Mouse (Mus musculus): Measurements from ENCODE around the gene Gjc1.
A peak's percentile ranks its signal among the peaks of the same experiment; 100 is the strongest.

Gene Gjc1

DNA sequence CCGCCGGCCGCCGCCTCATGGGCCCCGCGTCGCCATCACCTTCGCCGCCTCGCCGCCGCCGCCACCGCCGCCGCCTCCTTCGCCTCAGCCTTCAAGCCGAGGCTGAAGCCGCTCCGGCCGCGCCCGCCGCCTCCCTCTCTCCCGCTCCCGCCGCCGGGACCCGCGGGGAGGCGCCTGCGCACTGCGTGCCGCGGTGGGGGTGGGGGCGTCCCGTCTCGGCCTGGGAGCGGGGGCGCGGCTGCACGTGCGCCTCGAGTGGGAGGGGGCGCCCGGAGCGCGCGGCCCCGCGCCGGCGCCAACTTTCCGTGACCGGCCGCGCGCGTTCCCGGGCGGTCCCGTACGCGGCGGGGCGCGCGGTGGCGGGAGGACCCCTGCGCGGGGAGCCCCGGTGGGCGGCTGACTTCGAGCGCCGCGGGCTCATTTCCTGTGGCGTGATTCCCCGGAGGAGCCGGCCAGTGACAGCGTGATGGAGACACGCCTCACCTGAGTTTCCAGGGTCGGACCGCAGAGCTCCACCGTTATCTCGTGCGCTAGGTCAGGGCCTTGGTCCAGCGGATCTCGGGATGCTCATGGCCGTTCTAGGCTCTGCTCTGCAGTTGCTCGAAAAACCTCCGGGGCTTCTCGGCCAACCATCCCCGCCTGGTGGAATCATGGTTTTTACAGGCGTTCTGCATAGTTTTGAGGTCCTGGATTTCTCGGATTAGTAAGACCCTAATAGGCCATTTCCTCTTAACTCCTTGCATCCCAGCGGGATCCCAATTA, at the start of gene Gjc1:
Gene Gjc1 (minus strand): TSS at position 680 of the 762 bp plus-strand sequence.
- DNase-seq (ENCODE audit: low spot score in 2 of 2) = peak; percentile 36 to 61

DNA sequence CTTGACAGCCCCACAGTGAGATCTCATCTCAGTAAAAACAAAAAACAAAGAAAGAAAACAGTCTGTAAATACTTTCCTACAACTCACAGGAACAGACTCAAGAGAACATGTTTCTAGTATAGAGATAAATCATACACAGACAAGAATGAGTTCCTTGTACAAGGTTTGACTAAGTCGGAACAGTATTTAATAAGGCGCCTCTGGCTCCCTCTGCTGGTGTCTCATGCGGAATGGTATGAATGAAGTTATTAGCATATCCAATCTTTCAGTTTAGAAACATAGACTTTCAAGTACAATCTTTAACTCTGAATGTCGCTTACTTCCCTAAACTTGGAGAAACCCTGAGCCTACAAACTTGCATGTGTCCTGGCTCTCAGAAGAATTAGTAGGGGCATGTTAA, 44.8 kb upstream of the Gjc1 start:
- peak; percentile 28 to 60 for DNase-seq (ENCODE audit: low spot score in 2 of 2)

DNA sequence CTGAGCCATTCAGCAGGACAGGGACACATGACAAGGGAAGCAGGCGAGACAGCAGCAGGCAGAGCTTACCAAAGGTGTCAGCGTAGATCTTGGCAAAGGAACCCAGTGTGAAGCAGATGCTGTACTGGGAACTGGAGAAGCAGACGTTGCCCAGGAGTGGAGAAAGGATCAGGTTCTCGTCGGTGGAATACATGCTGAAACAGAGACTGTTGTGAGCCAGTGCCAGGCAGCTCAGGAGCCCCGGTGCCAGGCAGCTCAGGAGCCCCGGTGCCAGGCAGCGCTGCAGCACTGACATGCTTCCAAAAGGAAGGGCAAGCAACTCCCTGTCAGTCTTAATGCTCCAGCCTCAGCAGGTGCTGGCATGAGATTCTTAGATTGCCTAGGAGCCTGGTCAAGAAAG, 40.4 kb upstream of the Gjc1 start:
- no peak for DNase-seq (ENCODE audit: low spot score in 2 of 2)

DNA sequence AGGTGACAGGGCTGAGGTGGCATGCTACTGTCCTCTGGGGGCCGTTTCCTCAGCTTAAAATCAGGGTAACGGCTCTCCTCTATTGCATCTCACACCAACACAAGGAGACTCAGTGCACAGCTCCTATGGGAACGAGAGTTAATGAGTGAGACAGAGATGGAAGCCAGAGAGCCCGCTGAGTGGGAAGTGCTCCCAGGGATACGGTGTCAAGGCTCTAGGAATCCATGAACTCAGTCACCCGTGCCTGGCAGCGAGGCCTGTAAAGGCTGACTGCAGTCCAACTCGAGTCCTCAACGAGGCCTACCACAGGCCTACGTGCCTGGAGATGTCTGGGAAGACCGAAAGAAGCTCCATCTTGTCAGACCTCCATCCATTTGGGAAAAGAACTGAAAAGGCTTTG, 39.5 kb upstream of the Gjc1 start:
- no peak for DNase-seq (ENCODE audit: low spot score in 2 of 2)

DNA sequence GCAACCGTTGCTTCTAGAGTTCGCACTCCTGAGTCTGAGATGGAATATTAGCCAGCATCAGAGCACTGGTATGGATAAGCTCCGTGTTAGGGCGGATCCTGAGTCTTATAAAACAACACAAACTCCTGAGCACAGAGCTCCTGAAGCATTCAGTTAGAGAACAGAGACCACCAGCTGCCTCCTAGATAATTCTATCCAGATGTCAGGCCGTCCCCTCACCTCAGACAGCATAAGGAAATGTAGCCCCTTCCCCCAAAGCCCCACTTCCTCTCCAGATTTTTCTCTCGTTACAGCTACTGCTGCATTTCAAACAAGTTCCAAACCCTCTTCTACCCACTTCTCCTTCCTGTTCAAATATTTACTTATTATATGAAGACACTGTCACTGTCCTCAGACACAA, 36.4 kb upstream of the Gjc1 start:
- no peak for DNase-seq (ENCODE audit: low spot score in 2 of 2)

DNA sequence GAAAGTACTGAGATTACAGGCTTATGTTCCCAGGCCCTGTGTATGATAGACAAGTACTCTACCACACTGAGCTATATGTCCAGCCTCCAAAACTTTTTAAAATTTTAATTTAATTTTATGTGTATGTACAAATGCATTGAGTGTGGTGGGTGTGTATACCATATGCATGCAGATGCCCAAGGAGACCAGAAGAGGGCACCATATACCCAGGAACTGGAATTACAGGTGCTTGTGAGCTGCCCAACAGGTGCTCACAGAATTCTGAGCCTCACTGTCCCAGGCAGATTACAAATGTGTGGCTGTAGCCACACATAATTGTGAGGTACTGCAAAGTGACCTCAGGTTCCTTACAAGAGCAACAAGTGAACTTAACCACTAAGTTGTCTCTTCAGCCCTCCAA, 34.3 kb upstream of the Gjc1 start:
- no peak for DNase-seq (ENCODE audit: low spot score in 2 of 2)

DNA sequence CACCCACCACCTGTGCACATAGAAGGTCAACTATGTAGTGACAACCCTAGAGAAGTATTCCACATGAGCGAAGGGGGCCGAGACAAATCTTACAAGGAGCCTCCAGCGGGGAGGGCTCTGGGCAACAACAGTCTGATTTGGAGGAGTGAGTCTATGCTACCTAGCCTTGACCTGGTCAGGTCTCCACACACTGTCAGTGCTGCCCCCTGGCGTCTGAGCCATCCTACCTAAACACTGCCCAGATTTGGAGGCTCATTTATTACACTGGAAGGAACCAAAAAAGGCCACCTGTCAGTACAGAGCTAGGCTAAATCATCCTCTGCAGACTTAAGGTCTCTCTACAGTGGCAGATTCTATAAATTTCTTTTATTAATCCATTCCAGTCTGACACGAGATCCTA, 32.4 kb upstream of the Gjc1 start:
- peak; percentile 28 to 55 for DNase-seq (ENCODE audit: low spot score in 2 of 2)

DNA sequence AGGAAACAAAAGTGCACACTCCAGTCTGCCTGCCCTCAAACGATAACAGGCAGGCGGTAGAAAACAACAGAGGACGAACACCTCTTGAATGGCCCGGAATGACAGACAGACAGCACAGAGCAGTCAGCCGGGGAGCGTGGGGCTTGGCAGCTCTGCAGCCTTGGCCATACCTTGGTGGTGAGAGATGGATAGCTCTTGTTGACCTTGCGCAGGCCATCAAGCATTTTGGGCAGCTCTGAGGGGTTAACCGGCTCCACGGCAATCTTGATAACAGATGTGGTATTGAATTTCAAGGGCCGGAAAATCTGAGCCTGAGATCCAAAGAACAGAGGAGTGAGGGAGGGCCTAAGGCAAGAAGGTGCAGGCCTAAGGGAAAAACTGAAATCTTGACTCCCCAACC, 26.4 kb upstream of the Gjc1 start:
- no peak for DNase-seq (ENCODE audit: low spot score in 2 of 2)

DNA sequence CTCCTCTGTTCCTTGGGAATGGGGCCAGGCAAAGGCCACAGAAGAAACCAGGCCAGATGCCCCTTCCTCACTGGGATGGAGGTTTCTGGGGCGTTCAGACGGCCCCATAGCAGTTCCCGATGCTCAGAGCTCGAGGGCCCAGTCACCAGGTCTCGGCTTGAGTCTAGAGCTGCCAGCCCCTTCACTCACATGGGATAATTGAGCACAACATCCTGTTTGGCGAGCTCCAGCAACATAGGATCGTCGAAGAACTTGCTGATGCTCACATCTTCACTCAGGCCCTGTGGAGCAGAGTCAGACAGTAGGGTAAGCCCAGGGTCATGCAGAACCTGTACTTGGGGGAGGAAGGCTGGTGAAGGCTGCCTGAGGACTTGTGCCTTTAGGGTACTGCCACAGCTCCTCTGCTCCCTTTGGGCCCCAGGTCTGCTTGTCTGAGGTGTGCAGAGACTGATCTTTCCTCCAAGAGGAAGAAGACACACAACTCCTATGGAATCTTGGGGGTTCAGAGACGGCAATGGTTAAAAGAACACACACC, 19.2 kb upstream of the Gjc1 start:
- DNase-seq (ENCODE audit: low spot score in 2 of 2) = no peak

DNA sequence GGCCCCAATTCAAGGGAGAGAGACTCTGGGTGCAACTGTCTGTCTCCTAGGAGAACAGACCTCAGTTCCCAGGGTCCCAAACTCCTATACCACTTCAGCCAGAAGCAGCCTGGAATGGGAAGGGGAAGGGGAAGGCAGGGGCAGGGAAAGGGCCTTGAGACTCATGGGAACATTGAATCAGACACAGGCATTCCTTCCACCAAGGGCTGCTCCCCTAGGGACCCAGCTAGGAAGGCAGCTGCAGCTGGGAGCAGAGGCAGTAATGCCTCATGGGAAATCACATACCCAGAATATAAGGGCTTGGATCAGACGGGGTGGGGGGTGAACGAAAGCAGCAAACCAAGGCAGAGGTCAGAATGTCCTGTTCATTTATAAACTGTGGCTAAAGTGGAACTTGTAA, 18.6 kb upstream of the Gjc1 start:
- no peak for DNase-seq (ENCODE audit: low spot score in 2 of 2)

DNA sequence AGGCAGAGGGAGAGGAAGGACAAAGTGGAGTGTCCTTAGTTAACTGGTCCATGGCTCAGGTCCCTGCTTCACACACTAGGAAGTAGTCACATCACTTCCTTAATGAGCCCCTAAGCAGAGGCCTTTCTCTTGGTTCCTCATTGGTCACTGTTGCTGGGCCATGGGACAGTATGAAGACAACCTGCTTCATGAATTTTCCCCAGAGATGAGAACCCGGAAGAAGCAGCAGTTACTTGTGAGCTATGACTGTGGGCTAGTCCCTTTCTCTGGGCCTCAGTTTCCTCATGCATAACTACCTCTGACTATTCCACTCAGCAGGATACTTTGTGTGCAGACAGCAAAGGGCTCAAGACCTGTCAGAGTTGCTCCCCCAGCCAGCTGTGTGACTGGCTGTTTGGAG, 17.9 kb upstream of the Gjc1 start:
- DNase-seq (ENCODE audit: low spot score in 2 of 2) = no peak

DNA sequence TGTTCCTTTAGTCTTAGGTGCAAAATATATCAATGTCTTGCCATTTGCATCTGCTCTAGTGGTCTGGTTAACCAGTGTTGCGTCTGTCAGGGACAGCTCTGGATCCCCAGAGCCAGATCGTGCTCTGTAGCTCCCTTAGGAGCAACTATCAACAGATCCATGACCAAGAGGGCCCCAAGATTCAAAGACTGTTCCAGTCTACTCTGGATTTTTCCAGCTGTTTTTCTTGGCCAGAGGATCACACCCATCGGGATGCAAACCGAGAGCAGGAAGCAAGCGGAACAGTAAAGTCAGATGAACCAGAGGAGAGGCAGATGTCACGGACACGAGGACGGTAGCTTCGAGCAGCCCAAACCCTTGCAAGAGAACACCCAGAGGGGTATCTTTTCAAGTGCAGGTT, 16.6 kb upstream of the Gjc1 start:
- no peak for DNase-seq (ENCODE audit: low spot score in 2 of 2)

DNA sequence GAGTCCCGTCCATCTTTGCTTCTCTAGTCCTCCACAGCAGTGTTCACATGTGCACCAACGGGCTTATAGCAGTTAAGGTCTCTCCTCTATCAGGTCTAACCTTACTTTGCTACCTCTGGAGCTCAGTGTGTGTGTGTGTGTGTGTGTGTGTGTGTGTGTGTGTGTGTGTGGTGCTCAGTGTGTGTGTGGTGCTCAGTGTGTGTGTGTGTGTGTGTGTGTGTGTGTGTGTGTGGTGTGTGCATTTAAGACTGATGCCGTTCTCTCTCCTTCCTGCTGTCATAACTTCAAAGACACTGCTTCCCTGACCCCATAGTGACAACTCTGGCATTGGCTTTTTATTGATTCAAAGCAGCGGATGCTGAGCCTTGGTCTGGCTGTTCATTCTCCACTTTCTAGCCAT, 16.0 kb upstream of the Gjc1 start, which contains the start of gene Higd1b:
Gene Higd1b (plus strand): TSS at position 301 of the 400 bp plus-strand sequence.
- no peak for DNase-seq (ENCODE audit: low spot score in 2 of 2)

DNA sequence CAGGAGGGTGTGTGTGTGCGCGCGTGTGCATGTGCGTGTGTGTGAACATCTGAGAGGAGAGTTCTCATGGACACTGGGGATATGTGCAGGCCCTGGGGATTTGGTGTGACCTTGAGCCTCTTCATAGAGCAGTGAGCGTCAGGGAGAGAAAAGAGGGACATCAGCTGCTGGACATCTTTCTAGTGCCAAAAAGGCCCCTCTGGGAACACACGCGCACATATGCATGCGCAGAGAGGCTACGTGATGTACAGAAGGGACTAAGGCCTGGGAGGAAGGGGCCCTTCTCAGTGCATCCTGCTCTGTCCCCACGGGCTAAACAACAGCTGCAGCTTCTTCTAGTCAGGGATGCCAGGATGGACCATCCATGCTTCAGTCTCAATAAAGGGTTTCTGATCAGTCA, 14.7 kb upstream of the Gjc1 start:
- no peak for DNase-seq (ENCODE audit: low spot score in 2 of 2)

DNA sequence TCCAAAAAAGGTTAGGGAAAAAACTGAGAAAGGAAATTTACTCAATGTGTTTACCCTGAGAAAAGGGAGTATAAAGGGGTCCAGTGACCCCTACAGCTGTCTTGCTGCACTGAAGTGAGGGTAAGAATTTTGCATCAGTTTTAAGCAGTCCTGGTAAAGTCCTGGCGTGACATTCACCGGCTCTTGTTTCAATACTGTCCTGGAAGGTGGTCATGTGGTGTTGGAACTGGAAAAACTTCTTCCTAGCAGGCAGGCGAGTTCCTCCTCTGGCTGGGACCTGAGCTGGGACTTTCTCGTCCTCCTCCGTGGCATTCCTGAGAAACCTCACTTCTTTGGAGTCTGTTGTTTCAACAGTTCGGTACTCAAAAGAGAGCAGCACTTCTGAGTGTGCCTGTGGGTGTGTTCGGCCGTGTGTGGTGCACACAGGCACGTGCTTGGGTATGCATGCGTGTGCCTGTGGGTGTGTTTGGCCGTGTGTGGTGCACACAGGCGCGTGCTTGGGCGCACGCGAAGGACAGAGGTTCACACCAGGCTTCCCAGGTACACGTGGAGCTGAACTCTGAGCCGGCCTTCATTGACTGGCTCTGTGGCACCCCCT, 13.3 kb upstream of the Gjc1 start:
- DNase-seq (ENCODE audit: low spot score in 2 of 2) = no peak

DNA sequence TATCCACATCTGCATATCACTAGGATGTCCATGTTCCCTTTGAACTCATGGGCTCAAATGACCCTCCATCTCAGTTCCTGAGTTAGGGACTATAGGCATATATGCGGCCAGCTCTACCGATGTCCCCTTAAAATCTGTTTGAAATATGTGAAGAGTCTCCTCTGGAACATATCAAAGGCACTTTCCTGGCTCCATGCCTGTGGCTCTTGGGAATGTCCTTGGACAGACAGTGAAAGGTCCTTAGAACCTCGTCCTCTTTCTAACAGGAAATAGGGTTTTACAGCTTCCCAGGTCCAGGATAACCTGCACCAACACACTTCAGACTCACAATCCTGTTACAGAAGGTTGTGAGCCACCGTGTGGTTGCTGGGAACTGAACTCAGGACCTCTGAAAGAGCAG, 10.8 kb upstream of the Gjc1 start:
- DNase-seq (ENCODE audit: low spot score in 2 of 2) = no peak

DNA sequence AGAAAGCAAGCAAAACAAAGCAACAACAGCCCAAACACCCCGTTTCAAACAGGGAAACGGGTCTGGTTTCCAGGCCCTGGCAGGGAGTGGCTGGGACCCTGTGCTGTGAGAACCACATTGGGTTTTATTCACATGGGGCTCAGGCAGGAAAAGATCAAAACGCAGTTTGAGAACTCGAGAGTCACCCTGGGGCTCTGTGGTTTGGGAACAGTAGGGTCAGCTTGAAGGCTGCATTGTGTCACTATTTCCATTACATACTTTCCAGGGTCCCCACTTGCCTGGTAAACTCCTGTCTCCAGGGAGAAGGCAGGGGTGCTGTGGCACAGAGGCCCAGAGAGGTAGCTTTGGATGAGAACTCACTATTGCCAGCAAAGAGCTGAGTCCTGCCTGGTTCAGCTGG, 7.6 kb upstream of the Gjc1 start:
- DNase-seq (ENCODE audit: low spot score in 2 of 2) = no peak

DNA sequence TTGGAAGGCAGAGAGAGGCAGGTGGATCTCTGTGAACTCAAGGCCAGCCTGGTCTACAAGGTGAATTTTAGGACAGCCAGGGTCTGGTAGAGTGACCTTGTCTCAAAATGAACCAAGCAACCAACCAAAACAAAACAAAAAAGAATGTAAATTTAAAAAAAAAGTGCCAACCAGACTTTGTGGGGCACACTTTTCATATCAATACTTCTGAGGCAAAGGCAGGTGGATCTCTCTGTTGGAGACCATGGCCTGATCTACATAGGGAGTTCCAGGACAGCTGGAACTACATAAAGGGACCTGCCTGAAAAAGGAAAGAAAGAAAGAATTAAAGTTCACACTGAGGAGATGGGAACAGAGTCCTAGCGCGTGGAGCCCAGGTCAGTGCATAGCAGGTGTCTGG, 7.0 kb upstream of the Gjc1 start:
- no peak for DNase-seq (ENCODE audit: low spot score in 2 of 2)

DNA sequence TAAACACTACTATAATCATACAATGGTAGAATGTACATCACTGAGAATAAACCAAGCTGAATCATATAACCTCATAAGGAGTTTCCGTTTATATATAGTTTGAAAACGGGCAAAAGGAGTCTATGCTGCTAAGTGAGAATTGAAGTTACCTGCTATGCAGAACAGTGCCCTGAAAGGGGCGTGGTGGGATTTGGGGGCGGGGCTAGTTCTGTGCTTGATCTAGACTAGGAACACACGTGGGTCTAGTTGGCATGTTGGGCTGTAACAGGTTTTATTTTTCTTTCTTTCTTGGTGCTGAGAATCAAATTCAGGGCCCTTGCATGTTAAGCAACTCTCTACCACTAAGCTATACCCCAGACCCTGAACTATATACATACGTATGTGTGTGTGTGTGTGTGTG, 1.7 kb upstream of the Gjc1 start:
- DNase-seq (ENCODE audit: low spot score in 2 of 2) = no peak

DNA sequence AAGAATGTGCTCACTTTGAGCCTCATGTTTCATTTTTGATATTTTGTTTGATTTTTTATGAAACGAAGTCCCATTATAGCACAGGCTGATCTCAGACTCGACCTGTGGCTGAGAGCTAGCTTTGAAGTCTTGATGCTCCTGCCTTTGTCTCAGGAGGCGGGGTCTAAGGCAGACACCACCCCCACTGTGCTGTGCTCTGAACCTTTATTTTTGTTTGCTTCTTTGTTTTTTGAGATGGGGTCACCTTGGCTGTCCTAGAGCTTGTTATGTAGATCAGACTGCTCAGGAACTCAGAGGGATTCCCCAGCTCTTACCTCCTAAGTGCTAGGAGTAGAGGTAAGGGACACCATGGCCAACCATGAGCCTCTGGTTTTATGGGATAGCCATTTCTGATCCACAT, 932 bp upstream of the Gjc1 start:
- no peak for DNase-seq (ENCODE audit: low spot score in 2 of 2)

DNA sequence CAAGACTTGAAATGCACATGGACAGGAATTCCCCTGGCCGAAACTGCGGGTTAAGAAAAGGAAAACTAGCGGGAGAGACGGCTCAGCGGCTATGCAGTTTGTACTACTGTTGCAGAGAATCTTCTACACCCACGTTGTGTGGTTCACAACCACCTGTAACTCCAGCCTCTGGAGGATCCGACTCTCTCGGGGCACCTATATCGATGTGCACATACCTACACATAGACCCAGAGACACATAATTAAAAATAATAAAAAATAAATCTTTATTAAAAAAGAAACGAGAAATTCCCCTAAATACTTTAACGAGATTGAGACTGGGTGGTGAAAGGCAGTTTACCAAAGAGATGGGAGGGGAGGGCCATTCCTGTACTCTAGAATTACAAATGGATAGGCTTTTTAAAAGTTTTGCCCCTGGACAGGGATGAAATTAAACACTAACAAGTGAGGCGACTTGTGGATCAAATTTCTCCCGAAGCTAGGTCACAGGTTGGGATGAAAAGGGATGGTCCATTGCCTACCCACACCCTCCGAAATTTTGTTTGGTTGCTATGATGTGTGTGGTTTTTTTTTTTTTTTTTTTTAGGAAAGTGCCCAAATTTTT, 384 bp upstream of the Gjc1 start:
- DNase-seq (ENCODE audit: low spot score in 2 of 2) = no peak

DNA sequence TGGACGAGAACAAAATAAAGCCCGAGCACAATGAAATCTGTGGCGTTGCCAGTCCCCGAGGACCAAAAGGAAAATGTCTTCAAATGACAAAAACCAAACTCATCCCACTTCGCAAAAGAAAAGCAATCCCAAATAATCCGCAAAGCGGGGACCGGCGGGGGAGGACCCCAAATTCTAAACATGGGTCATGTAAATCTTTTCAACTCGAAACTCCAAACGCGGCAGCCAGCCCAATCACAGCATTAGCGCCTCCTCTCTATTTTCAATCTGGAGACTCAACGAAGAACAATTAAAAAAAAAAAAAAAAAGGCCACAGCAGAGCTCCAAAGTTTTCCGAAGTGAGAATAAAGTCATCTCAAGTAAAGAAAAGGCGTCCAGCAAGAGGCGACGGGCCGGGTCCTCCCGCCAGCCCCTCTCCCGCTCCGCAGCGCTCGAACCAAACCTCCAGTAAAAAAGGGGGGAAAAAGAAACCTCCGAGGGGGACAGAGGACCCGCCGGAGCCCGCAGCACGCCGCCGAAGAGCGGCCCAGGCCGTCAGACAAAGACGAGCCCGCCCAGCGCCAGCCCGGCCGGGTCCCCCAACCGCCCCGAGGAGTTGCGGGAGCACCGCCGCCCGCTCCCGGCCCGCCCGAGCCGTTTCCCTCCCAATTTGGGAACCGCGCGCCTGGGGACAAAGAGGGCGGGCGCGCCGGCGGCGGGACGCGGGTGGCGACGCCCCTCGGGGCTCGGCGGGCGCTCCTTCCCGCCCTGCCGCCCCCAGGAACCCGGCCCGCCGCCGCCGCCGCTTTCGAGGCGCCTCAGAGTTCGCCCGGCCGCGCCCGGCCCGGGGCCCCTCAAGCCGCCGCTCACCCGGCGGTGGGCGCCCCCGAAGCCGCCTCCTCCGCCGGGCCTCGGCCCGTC, 1.1 kb downstream of the Gjc1 start:
- peak in 1 of 2 experiments; percentile 11 for DNase-seq (ENCODE audit: low spot score in 2 of 2)
